Mouse (Mus musculus) CD4-positive, CD25-positive, alpha-beta regulatory T cell, adult 2 months (primary cell): ENCODE results near the gene Klk15.
"Not testable (repeated sequence)": the region's sequence is repeated elsewhere in the genome, so short reads cannot be mapped to it uniquely, and the experiment has no call there.

Source experiments
- DNase-seq: peaks from one replicate; pipeline ENCODE4 v3.0.0-alpha.2; 2012; ENCODE audit warnings: low read depth, low spot score

Gene Klk15

DNA sequence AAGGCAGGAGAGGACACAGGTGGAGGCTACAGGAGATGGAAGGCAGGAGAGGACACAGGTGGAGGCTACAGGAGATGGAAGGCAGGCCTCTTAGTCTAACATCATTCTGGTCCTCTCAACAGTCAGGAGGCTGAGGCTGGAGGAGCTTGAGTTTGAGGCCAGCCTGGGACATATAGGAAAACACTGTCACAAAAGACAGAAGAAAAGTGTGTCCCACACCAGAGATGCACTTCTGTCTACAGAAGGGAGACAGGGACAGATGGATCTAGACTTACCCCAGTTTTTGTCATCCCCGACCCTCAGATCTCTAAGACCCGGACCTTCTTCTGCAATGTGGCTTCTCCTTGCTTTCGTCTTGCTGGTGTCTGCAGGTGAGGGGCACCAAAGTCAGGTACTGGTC is at the start of gene Klk15:
Klk15 (plus strand) TSS at position 301 of the 400 bp plus-strand sequence.
- no peak for DNase-seq

DNA sequence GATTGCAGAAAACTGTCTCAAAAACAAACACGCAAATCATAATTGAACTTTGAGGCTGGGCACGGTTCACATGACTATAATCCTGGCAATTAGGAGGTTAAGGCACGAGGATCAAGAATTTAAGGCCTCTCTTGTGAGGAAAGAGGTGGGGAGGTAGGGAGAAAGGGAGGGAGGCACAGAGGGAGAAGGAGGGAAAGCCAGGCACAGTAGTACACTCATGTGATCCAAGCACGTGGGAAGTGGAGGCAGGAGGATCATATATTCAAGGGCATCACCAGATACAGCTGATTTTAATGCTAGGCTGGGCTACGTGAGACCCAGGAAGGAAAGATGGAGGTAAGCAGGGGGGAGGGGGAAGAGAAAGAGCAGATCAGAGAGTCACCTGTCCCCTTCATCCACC is 42.2 kb upstream of the Klk15 start:
- DNase-seq, result no peak

- no peak for DNase-seq
Measured at GRCm38 (mm10) chr7:43891788-43892187, 41.8 kb upstream of the Klk15 start.

DNA sequence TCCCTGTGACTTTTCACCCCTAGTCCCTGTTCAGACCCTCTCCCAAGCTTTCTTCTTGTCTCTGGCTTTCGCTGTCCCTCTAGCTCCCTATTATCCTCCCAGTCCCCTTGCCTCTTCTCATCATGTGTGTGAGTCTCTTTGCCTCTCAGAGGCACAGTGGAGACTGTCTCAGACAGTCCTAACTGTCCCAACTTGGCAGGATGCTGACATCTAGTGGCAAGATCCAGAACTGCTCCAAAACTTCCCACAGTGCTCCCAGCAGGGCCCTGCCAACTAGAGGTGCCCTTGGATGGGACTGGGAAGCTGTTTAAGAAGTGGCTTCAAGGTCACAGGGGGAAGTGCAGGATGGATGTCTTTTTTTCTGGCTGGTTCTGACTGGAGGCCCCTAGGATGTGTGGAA is 38.7 kb upstream of the Klk15 start:
- DNase-seq, result peak; percentile 82

DNA sequence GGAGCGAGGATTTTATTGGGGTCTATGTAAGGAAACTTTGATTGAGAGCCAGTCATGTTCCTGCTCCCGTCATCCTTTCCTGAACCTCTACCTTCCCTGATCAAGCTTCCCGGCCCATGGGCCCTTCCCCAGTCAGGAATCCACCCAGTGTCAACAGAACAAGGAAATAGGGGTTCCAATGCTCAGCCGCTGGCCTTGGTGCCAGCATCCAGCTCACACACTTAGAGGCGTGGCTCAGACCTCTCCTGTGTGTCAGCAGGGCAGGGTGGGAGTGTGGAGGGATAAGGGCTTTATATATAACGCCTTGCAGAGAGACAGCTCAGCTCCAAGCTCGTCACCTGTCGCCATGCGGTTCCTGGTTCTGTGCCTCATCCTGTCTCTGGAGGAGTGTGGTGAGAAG is 18.7 kb upstream of the Klk15 start:
- no peak for DNase-seq

- no peak for DNase-seq
Measured at GRCm38 (mm10) chr7:43918426-43918825, 15.1 kb upstream of the Klk15 start.

DNA sequence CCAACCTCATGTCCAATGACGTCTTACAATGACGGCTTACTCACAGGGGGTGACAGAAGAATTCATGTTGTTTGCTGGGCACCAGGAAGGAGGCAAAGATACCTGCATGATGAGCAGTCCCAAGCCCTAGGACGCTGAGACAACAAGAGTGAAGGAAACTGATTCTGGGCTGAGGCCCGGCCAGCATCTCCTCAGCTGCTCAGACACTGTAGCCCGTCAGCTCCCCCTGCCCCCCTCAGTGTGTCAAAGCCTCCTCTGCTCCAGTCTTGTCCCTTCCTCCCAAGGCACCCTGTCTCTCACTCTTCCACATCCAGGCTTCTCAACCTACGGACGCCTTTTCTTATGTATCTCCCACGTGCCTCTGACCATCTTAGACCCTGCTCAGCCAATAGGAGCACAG is 14.7 kb upstream of the Klk15 start:
- DNase-seq, result no peak

- DNase-seq, result peak; percentile 73
Measured at GRCm38 (mm10) chr7:43919559-43920451, 13.7 kb upstream of the Klk15 start.

- no peak for DNase-seq
Measured at GRCm38 (mm10) chr7:43920582-43920981, 13.0 kb upstream of the Klk15 start.

DNA sequence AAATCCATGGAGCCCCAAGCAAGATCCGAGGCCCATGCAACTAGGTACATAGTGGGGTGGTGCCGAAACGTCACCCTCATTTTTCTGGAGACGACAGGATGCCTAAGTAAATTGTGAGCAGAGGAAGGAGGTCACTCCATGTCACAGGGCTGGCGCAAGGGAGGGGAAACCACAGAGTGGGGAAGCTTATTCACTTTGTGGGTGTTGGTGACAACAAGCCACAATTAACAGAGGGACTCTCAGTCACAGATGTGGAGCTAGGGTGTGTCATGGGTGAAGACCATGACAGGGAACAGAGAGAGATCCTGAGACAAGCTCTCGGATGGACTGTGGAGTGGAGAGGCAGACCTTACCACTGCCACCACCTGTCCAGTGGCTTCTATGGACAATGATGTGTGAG is 12.5 kb upstream of the Klk15 start:
- no peak for DNase-seq

- no peak for DNase-seq
Measured at GRCm38 (mm10) chr7:43921941-43922340, 11.6 kb upstream of the Klk15 start.

DNA sequence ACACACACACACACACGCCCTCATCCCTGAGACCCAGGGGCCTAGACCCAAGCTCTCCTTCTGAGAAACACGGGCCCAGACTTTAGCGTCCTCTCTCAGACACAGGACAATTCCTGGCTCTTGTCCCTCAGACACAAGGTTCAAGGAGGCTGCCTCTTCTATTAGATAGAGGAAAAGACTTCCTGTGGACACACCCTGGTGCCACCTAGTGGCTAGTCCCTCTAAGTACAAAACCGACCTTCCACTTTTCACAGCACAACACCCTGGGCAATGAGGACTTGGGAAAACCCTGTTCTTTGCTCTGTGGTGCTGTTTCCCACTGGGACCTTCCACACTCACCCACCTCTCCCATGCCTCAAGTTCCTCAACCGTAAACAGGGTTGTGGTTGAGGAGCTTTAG is 7.6 kb upstream of the Klk15 start:
- peak; percentile 22 for DNase-seq

DNA sequence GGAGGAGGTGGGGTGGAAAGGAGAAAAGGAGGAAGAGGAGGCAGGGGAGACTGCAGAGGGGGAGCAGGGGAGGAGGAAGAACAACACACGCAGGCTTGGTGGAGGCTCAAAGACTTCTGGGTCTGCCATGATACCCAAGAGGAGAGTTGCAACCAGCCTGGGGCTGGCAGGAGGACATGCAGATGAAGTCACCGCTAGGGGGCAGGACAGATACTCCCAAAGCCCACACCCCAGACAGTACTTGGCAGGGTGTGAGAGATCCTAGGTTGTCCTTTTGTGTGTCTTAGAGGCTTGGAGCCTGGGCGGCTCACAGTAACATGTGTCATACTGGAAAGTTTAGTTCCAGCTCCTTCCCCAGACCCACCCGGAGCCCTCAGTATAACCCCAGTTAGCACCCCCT is 5.0 kb upstream of the Klk15 start:
- peak; percentile 36 for DNase-seq

GRCm38 (mm10) chr7:43932337-43932736 is 1.2 kb upstream of the Klk15 start:
- DNase-seq, result no peak

DNA sequence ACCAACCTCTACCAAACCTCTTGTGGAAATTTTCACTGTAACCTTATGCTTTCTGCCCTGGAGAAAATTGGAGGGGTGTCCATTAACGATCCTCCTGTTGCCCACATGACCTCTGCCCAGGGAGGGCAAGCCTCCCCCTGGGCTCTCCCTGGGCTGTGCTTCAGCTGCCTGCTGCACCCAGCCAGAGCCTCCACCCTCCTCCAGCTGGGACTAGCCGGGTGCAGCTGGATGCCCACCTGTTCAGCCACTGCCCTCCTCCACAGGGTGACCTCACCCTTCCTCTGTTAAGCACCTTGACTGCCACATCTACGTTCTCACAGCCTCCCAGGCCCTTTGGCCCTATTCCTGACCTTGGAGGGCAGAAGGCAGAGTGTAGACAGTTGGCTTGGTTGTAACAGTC is 1.2 kb downstream of the Klk15 start:
- DNase-seq, result no peak

DNA sequence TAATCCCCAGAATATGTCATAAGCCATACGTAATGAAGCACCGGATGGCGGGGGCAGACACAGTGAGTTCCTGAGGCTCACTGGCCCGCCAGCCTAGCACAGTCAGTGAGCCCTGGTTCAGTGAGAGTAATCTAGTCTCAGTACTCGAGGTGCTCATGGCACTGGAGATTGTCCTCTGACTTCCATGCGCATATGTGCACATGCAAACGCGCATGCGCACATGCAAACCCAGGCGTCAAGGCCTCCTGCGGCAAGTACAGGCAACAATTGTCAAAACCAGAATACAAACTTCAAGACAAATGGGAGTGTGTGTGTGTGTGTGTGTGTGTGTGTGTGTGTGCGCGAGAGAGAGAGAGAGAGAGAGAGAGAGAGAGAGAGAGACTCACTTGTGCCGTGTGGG is 3.0 kb downstream of the Klk15 start:
- DNase-seq, result no peak

GRCm38 (mm10) chr7:43942293-43942692 is 8.8 kb downstream of the Klk15 start:
- not testable (repeated sequence) for DNase-seq

DNA sequence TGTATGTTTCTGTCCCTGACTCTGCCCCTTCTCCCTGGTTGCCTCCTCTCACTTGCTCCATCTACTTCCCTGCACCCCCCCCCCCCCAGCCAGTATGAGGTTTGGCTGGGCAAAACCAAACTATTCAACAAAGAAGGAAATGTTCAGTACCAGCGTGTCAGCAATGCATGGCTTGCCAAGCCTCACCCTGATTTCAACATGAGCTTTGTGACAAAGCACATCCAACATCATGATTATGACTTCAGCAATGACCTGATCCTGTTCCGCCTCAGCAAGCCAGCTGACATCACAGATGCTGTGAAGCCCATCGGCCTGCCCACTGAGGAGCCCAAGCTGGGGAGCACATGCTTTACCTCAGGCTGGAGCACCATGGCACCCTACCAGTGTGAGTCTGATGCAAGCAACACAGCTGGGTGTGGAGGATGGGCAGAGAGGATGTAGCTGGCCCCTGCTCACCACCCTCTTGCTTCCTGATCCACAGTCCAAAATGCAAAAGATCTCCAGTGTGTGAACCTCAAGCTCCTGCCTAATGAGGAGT is 11.3 kb downstream of the Klk15 start:
- DNase-seq, result no peak

DNA sequence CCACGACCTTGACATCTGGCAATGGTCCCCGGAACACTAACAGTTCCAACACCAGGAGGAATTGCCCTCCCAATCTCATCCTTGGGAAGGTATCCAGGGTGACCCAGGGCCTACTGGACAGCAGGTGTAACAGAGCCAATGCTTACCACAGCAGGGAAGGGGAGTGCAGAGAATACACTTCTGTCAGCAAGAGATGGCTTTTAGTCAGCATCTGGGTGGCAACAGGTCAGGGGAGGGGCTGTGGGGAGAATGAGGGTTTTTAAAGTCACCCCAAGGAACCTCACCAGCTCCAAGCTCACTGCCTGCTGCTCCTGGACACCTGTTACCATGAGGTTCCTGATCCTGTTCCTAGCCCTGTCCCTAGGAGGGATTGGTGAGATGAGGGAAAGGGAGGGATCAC is 16.8 kb downstream of the Klk15 start, which contains the start of gene Klk1b8:
Klk1b8 (plus strand) TSS at position 301 of the 400 bp plus-strand sequence.
- DNase-seq, result no peak

DNA sequence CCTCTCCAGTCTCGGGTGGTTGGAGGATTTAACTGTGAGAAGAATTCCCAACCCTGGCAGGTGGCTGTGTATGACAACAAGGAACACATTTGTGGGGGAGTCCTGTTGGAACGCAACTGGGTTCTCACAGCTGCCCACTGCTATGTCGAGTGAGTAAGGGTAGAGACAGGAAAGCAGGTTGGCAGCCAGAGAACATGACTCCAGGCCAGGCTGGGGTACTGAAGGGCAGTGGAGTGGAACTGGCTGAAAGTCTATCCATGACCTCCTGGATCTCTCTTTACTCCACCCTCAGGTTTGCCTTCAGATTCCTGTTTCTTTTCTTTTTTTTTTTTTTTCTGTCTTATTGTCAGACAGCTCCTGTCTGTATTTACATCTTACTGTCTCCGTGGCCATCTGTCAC is 19.2 kb downstream of the Klk15 start:
- DNase-seq, result no peak

DNA sequence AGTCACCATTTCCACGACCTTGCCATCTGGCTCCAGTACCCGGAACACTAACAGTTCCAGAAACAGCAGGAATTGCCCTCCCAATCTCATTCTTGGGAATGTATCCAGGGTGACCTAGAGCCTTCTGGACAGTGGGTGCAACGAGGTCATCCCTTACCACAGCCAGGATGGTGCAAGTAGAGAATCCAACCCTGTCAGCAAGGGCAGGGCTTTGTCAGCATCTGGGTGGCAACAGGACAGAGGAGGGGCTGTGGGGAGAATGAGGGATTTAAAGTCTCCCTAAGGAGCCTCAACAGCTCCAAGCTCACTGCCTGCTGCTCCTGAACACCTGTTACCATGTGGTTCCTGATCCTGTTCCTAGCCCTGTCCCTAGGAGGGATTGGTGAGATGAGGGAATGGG is 32.9 kb downstream of the Klk15 start, which contains the start of gene Klk1b1:
Klk1b1 (plus strand) TSS at position 301 of the 400 bp plus-strand sequence.
- DNase-seq, result no peak

GRCm38 (mm10) chr7:43967058-43967457 is 33.5 kb downstream of the Klk15 start:
- no peak for DNase-seq

- DNase-seq, result no peak
Measured at GRCm38 (mm10) chr7:43967612-43968011, 34.1 kb downstream of the Klk15 start.
